Mouse (Mus musculus) C2C12 (cell line): ENCODE results near the gene Ttyh2.

Experiments used
- CEBPB ChIP-seq: IDR thresholded peaks from one replicate; pipeline ENCODE4 v1.6.1; 2011; ENCODE audit warnings: low read depth, mild to moderate bottlenecking, control low read depth, moderate library complexity
- CTCF ChIP-seq: IDR thresholded peaks from one replicate; pipeline ENCODE4 v1.5.1; 2011; ENCODE audit not compliant: control insufficient read depth, insufficient read depth, insufficient read length
- MAX ChIP-seq: IDR thresholded peaks from one replicate; pipeline ENCODE4 v1.6.1; 2011; ENCODE audit warnings: mild to moderate bottlenecking, control low read depth
- MYOG ChIP-seq: IDR thresholded peaks from one replicate; pipeline ENCODE4 v1.6.1; 2011; ENCODE audit not compliant: control insufficient read depth, insufficient read length; ENCODE audit errors: extremely low read depth
- USF1 ChIP-seq: IDR thresholded peaks from one replicate; pipeline ENCODE4 v1.6.1; 2011; ENCODE audit warnings: low read depth, mild to moderate bottlenecking, control low read depth, moderate library complexity

DNA sequence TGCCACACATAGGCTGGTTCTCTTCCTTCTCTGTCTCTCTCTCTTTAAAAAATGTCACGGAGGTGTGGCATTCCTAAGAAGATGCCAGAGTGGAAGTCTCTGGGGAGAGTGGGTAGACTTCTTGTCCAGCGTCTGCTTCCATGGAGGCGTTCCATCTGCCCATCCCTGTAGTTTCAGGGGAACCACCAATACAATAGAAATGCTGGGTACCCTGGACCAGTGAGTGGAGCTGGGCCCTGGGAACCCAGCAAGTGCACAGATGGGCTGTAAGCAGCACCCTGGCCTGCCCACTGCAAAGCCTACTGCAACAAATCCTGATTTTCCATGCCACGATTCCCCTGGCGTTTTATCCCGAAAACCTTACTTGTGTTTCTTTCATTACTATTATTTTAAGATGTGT, 39.3 kb downstream of the Ttyh2 start:
- TF ChIP-seq CTCF (no peak), MAX (no peak), MYOG (no peak), CEBPB (no peak), USF1 (no peak)
